ENCODE assay signal across 8 mouse cellular contexts in genomic region chr2:152415287-152415686, GRCm38 (mm10). TPM values are rescaled to one million over a fixed set of nuclear protein-coding genes. Genes with fewer than 3 reads are reported as not detected.
A peak's percentile ranks its signal among the peaks of the same experiment; 100 is the strongest.
DNase-seq lines count a peak whose midpoint lies in the region; ATAC-seq and TF ChIP-seq lines count a peak whose summit lies in the region.

Gene 6820408C15Rik (plus strand): TSS chr2:152415587.

- H3K9ac ChIP-seq in liver, embryonic 12.5 days, result peak within 1 kb of the TSS; percentile 98

- peaks cover 22% of the 10 kb centered on the region for H3K4me1 ChIP-seq in heart, embryonic 10.5 days
- peaks cover 8% of the 10 kb centered on the region; the same call in 1 of the 2 replicates for H3K4me1 ChIP-seq in thymus, adult 2 months (replicated peaks; ENCODE audit: control insufficient read depth, insufficient read depth, low read length)
- peaks cover 44% of the 10 kb centered on the region for H3K4me1 ChIP-seq in liver, embryonic 12.5 days

- intact Hi-C loops in heart, postnatal 14 days (cut with DNase I), result no loop called here

- peak within 1 kb of the TSS; percentile 97 for H3K4me3 ChIP-seq in heart, embryonic 10.5 days
- peak within 1 kb of the TSS; percentile 66 for H3K4me3 ChIP-seq in thymus, adult 2 months (ENCODE audit: control insufficient read depth, insufficient read depth, low read length)
- H3K4me3 ChIP-seq in liver, embryonic 12.5 days, result peak within 1 kb of the TSS; percentile 98

- WGBS in heart, embryonic 10.5 days, result 25% methylated on average over 4 of the region's 4 CpGs
- WGBS in thymus, adult 2 months, result 70% methylated on average over 4 of the region's 4 CpGs
- WGBS in liver, embryonic 12.5 days (ENCODE audit: insufficient replicate concordance), result 32% methylated on average over 4 of the region's 4 CpGs

- peaks cover 4% of the 10 kb centered on the region; the same call in 1 of the 2 replicates for H3K9me3 ChIP-seq in heart, embryonic 10.5 days
- H3K9me3 ChIP-seq in liver, embryonic 12.5 days (replicated peaks), result peaks cover 9% of the 10 kb centered on the region

- H3K27me3 ChIP-seq in heart, embryonic 10.5 days (ENCODE audit: insufficient read depth, poor library complexity, severe bottlenecking), result no peaks in the 10 kb centered on the region
- peaks cover 7% of the 10 kb centered on the region for H3K27me3 ChIP-seq in thymus, adult 2 months (ENCODE audit: control insufficient read depth, insufficient read depth, low read length)
- H3K27me3 ChIP-seq in liver, embryonic 12.5 days (replicated peaks), result no peaks in the 10 kb centered on the region

- peak within 1 kb of the TSS; percentile 91 for H3K4me2 ChIP-seq in liver, embryonic 12.5 days

- TF ChIP-seq CTCF in thymus, adult 2 months (IDR thresholded peaks at IDR 0.05; ENCODE audit: borderline replicate concordance, control insufficient read depth, extremely low read depth, insufficient read depth, low read length, poor library complexity), result no peak

- no peak for TF ChIP-seq POLR2A in thymus, adult 2 months (IDR thresholded peaks at IDR 0.05; ENCODE audit: control insufficient read depth, extremely low read depth, insufficient read depth, low read length, poor library complexity)

- ATAC-seq in liver, embryonic 12.5 days, result 0 out of 2 replicates have a peak, but pooled peaks have one; percentile 0

- peaks cover 3% of the 10 kb centered on the region; the same call in 1 of the 2 replicates for H3K36me3 ChIP-seq in heart, embryonic 10.5 days
- H3K36me3 ChIP-seq in thymus, adult 2 months (ENCODE audit: control insufficient read depth, insufficient read depth, low read length), result no peaks in the 10 kb centered on the region
- peaks cover 14% of the 10 kb centered on the region for H3K36me3 ChIP-seq in liver, embryonic 12.5 days

- no peak for DNase-seq in heart, embryonic 10.5 days (ENCODE audit: low spot score)
- no peak for DNase-seq in heart, postnatal 14 days
- DNase-seq in thymus, adult 2 months, result no peak
- DNase-seq in thymus, postnatal 25 days, result no peak
- no peak for DNase-seq in urinary bladder, adult 2 months (ENCODE audit: low spot score)
- no peak for DNase-seq in spleen, postnatal 36 days (ENCODE audit: low spot score in 2 of 2)
- no peak for DNase-seq in ovary, postnatal 36 days (ENCODE audit: low spot score)

- H3K27ac ChIP-seq in heart, embryonic 10.5 days, result peak within 1 kb of the TSS; percentile 100
- H3K27ac ChIP-seq in thymus, adult 2 months (ENCODE audit: control insufficient read depth, insufficient read depth, low read length), result no peak within 1 kb of the TSS
- peak within 1 kb of the TSS; percentile 93 for H3K27ac ChIP-seq in liver, embryonic 12.5 days

RNA-seq across cellular contexts. Expression of gene 6820408C15Rik, which starts in this region (rescaled TPM):
- 1.2 and 1.4 TPM in 2 replicates for polyA plus RNA-seq in heart, embryonic 10.5 days (2016; fragmentation: Nextera tagmentation; extraction: Ambion mirVana)
- 1 to 10 TPM; 2.6 to 2.7 TPM for total RNA-seq in heart, postnatal 14 days (2021)
- 0.36 and 0.50 TPM in 2 replicates for polyA plus RNA-seq in thymus, adult 2 months (2012; rRNA removed)
- 0.27 and 0.35 TPM in 2 replicates for polyA plus RNA-seq in liver, embryonic 12.5 days (2016; fragmentation: Nextera tagmentation; extraction: Ambion mirVana)
- 0.40 and 0.45 TPM in 2 replicates for polyA plus RNA-seq in urinary bladder, adult 2 months (2012; rRNA removed)

Comparison
In these comparisons a context has a peak if more than half of its experiments do, and no peak if none do; other contexts are left out.
1. Peak in ATAC-seq, H3K4me3 ChIP-seq, H3K27ac ChIP-seq, H3K9ac ChIP-seq and H3K4me2 ChIP-seq in liver, embryonic 12.5 days; RNA of the gene not detected or under 1 TPM.